Mouse (Mus musculus) brain, embryonic 14.5 days (tissue): ENCODE results near the gene Tfr2. TPM values are rescaled to one million over a fixed set of nuclear protein-coding genes. Genes with fewer than 3 reads are reported as not detected.
A peak's percentile ranks its signal among the peaks of the same experiment; 100 is the strongest.

Experiments
- DNase-seq: peaks from one replicate; pipeline ENCODE4 v3.0.0-alpha.2; 2011; ENCODE audit warnings: low read depth
- CTCF ChIP-seq: fragments of 200-500 bp; IDR thresholded peaks from 2 replicates; pipeline ENCODE4 v1.5.1; 2012; ENCODE audit warnings: inconsistent platforms, mild to moderate bottlenecking, moderate library complexity, borderline replicate concordance; ENCODE audit not compliant: insufficient read depth, insufficient read length; ENCODE audit errors: extremely low read depth
- POLR2A ChIP-seq: fragments of 200-500 bp; IDR thresholded peaks from 2 replicates; pipeline ENCODE4 v1.6.1; 2012; ENCODE audit warnings: mild to moderate bottlenecking, inconsistent platforms, borderline replicate concordance; ENCODE audit not compliant: poor library complexity, insufficient read depth, insufficient read length, severe bottlenecking; ENCODE audit errors: extremely low read depth
- polyA plus RNA-seq: library from polyadenylated mRNA; depleted of rRNA; stranded (reverse); fragments of >200 nt; gene quantifications from 2 replicates; pipeline ENCODE4 v1.2.3, GENCODE M21; 2012

The Tfr2 gene
- polyA plus RNA-seq, 1 experiment = 13.5 TPM

GRCm38 (mm10) chr5:137541768-137542540, 27.7 kb upstream of the Tfr2 start:
- DNase-seq = peak; percentile 73
- no peak for TF ChIP-seq POLR2A
- no peak for TF ChIP-seq CTCF

- DNase-seq = no peak
- TF ChIP-seq CTCF (no peak), POLR2A (no peak)
These were observed 24.7 kb upstream of the Tfr2 start for GRCm38 (mm10) chr5:137544926-137545325.

- TF ChIP-seq POLR2A (no peak), CTCF (no peak)
- DNase-seq = no peak
These were observed 24.0 kb upstream of the Tfr2 start for GRCm38 (mm10) chr5:137545596-137545995.

GRCm38 (mm10) chr5:137549840-137550239, 19.8 kb upstream of the Tfr2 start:
- no peak for DNase-seq
- no peak for TF ChIP-seq CTCF
- TF ChIP-seq POLR2A = no peak

- DNase-seq = no peak
- peak; percentile 30; the same call in 1 of the 2 replicates for TF ChIP-seq CTCF
- TF ChIP-seq POLR2A = no peak
These were observed 18.5 kb upstream of the Tfr2 start for GRCm38 (mm10) chr5:137551119-137551518.

- TF ChIP-seq POLR2A (no peak), CTCF (no peak)
These were observed 16.6 kb upstream of the Tfr2 start for GRCm38 (mm10) chr5:137553000-137553399.

GRCm38 (mm10) chr5:137553411-137553837, 16.2 kb upstream of the Tfr2 start, which contains the start of gene Actl6b:
TSS of gene Actl6b (plus strand) at chr5:137553517.
- TF ChIP-seq POLR2A (peak; percentile 64; the same call in 1 of the 2 replicates), CTCF (no peak)
- DNase-seq = peak; percentile 95

More at GRCm38 (mm10) chr5:137553000-137553399, 16.6 kb upstream of the Tfr2 start:
- no peak for DNase-seq

GRCm38 (mm10) chr5:137553898-137554297, 15.7 kb upstream of the Tfr2 start:
- TF ChIP-seq POLR2A (no peak), CTCF (no peak)
- no peak for DNase-seq

- TF ChIP-seq POLR2A (no peak), CTCF (no peak)
- no peak for DNase-seq
These were observed 8.1 kb upstream of the Tfr2 start for GRCm38 (mm10) chr5:137561556-137561955.

- DNase-seq = no peak
- TF ChIP-seq POLR2A = no peak
- no peak for TF ChIP-seq CTCF
These were observed 6.7 kb upstream of the Tfr2 start for GRCm38 (mm10) chr5:137562965-137563364.

GRCm38 (mm10) chr5:137565744-137566143, 3.9 kb upstream of the Tfr2 start:
- TF ChIP-seq POLR2A = no peak
- no peak for TF ChIP-seq CTCF
- no peak for DNase-seq

GRCm38 (mm10) chr5:137566416-137566815, 3.2 kb upstream of the Tfr2 start:
- TF ChIP-seq POLR2A = no peak
- no peak for TF ChIP-seq CTCF
- no peak for DNase-seq
